Mouse (Mus musculus) MEL (cell line): ENCODE measurements at regions not wholly inside any gene's neighbourhood (a gene's known extent, or its start where the extent isn't known, plus 50 kb on each side); places are given as distances from the start of the nearest gene placed in this dataset.

Experiments
- POLR2A ChIP-seq, 2 experiments: IDR thresholded peaks; 2 replicates each; pipeline ENCODE4 v1.6.1; 2011 to 2012; ENCODE audit warnings: low read length in 2 of 2, mild to moderate bottlenecking in 2 of 2, control low read depth in 1 of 2, improper control_type of control experiment in 1 of 2, low read depth in 1 of 2, moderate library complexity in 1 of 2; ENCODE audit not compliant: control insufficient read depth in 1 of 2, insufficient read depth in 1 of 2, poor library complexity in 1 of 2
- RAD21 ChIP-seq: IDR thresholded peaks from 2 replicates; pipeline ENCODE4 v1.6.1; 2011; ENCODE audit warnings: mild to moderate bottlenecking, low read depth, low read length, improper control_type of control experiment
- TAL1 ChIP-seq: IDR thresholded peaks from 2 replicates; pipeline ENCODE4 v1.6.1; 2012; ENCODE audit warnings: mild to moderate bottlenecking, inconsistent platforms, low read length, moderate library complexity, mixed read lengths

GRCm38 (mm10) chr5:73851501-73851900 is 200.3 kb downstream of the Spata18 start:
- TF ChIP-seq TAL1, result no peak
- no peak for TF ChIP-seq POLR2A (IDR thresholded peaks at IDR 0.05; ENCODE audit: control insufficient read depth in 1 of 2, insufficient read depth in 1 of 2, low read depth in 1 of 2, low read length in 2 of 2, poor library complexity in 1 of 2)
- no peak for TF ChIP-seq RAD21
